Mouse (Mus musculus): ENCODE measurements at regions not wholly inside any gene's neighbourhood (a gene's known extent, or its start where the extent isn't known, plus 50 kb on each side); places are given as distances from the start of the nearest gene placed in this dataset.

GRCm38 (mm10) chrX:99339081-99339876 lies 131.8 kb downstream of the Pja1 start:
- no peak for DNase-seq

- no peak for DNase-seq
These were observed 134.2 kb downstream of the Pja1 start for GRCm38 (mm10) chrX:99336616-99337553.

GRCm38 (mm10) chrX:99335886-99336589 lies 135.0 kb downstream of the Pja1 start:
- DNase-seq: no peak

- no peak for DNase-seq
These were observed 138.7 kb downstream of the Pja1 start for GRCm38 (mm10) chrX:99332457-99332770.

- DNase-seq: no peak
These were observed 139.2 kb downstream of the Pja1 start for GRCm38 (mm10) chrX:99331764-99332456.

GRCm38 (mm10) chrX:99330386-99330785 lies 140.7 kb downstream of the Pja1 start:
- no peak for DNase-seq

GRCm38 (mm10) chrX:99328576-99328975 lies 142.5 kb downstream of the Pja1 start:
- DNase-seq: no peak

- peak; percentile 41 for DNase-seq
These were observed 144.9 kb downstream of the Pja1 start for GRCm38 (mm10) chrX:99326167-99326566.

- no peak for DNase-seq
These were observed 145.6 kb downstream of the Pja1 start for GRCm38 (mm10) chrX:99325460-99325859.

- DNase-seq: no peak
These were observed 146.4 kb downstream of the Pja1 start for GRCm38 (mm10) chrX:99324546-99325170.

GRCm38 (mm10) chrX:99319791-99320190 lies 151.3 kb downstream of the Pja1 start:
- no peak for DNase-seq

GRCm38 (mm10) chrX:99319163-99319562 lies 151.9 kb downstream of the Pja1 start:
- DNase-seq: no peak

- DNase-seq: no peak
These were observed 152.9 kb downstream of the Pja1 start for GRCm38 (mm10) chrX:99318141-99318540.

- DNase-seq: no peak
These were observed 153.3 kb downstream of the Pja1 start for GRCm38 (mm10) chrX:99317736-99318135.

GRCm38 (mm10) chrX:99316410-99317056 lies 154.5 kb downstream of the Pja1 start:
- DNase-seq: no peak

- DNase-seq: no peak
These were observed 163.2 kb downstream of the Efnb1 start for GRCm38 (mm10) chrX:99299110-99299509.

- peak; percentile 26 for DNase-seq
These were observed 158.8 kb downstream of the Efnb1 start for GRCm38 (mm10) chrX:99294726-99295125.

- DNase-seq: no peak
These were observed 158.0 kb downstream of the Efnb1 start for GRCm38 (mm10) chrX:99293967-99294366.

- no peak for DNase-seq
These were observed 156.8 kb downstream of the Efnb1 start for GRCm38 (mm10) chrX:99292758-99293157.

- no peak for DNase-seq
These were observed 156.0 kb downstream of the Efnb1 start for GRCm38 (mm10) chrX:99291965-99292364.

GRCm38 (mm10) chrX:99291423-99291963 lies 155.6 kb downstream of the Efnb1 start:
- peak; percentile 35 for DNase-seq
